Mouse (Mus musculus) liver, embryonic 14.5 days (tissue): ENCODE data around the gene Ift52. TPM values are rescaled to one million over a fixed set of nuclear protein-coding genes. Genes with fewer than 3 reads are reported as not detected.

Experiments
- ATAC-seq: fragments of 200-750 bp; cut with Nextera tagmentation; 2 replicates; pipeline ENCODE4 v1.8.0; 2017; ENCODE audit warnings: moderate number of reproducible peaks, mild to moderate bottlenecking, moderate library complexity; ENCODE audit not compliant: insufficient read depth
- DNase-seq, 3 experiments: peaks; one replicate each; pipeline ENCODE4 v3.0.0-alpha.2; 2012 to 2013; ENCODE audit warnings: low read depth in 3 of 3, low spot score in 3 of 3
- H3K27ac ChIP-seq: fragments of 300-500 bp; sonication (generic); 2 replicates; pipeline ENCODE4 v1.5.1; 2014; ENCODE audit warnings: moderate library complexity, mild to moderate bottlenecking, control low read depth, inconsistent platforms
- H3K27me3 ChIP-seq: fragments of 300-500 bp; sonication (generic); 2 replicates; pipeline ENCODE4 v1.6.1; 2014; ENCODE audit warnings: mild to moderate bottlenecking, low read length, moderate library complexity; ENCODE audit not compliant: control insufficient read depth, insufficient read depth
- H3K36me3 ChIP-seq: fragments of 300-500 bp; sonication (generic); replicated peaks from 2 replicates; pipeline ENCODE4 v1.6.1; 2014; ENCODE audit warnings: low read depth; ENCODE audit not compliant: control insufficient read depth, insufficient read depth
- H3K4me1 ChIP-seq, 2 experiments: fragments of 200-500 bp in 1 of 2; fragments of 300-500 bp in 1 of 2; sonication (generic) in 1 of 2; replicated peaks; 2 replicates each; pipeline ENCODE4 v1.6.1; 2012 to 2014; ENCODE audit warnings: antibody characterized with exemption in 1 of 2, inconsistent platforms in 1 of 2, low read length in 1 of 2; ENCODE audit not compliant: control insufficient read depth in 2 of 2, insufficient read depth in 2 of 2
- H3K4me2 ChIP-seq: fragments of 300-500 bp; sonication (generic); 2 replicates; pipeline ENCODE4 v1.6.1; 2014; ENCODE audit warnings: low read depth, mild to moderate bottlenecking, control low read depth, moderate library complexity
- H3K4me3 ChIP-seq, 2 experiments: fragments of 200-500 bp in 1 of 2; fragments of 300-500 bp in 1 of 2; sonication (generic) in 1 of 2; 2 replicates each; pipeline ENCODE4 v1.5.1; 2012 to 2014; ENCODE audit warnings: low read depth in 2 of 2, low read length in 2 of 2, mild to moderate bottlenecking in 2 of 2, control low read depth in 1 of 2, inconsistent platforms in 1 of 2, moderate library complexity in 1 of 2; ENCODE audit not compliant: insufficient read depth in 1 of 2
- H3K9ac ChIP-seq: fragments of 300-500 bp; sonication (generic); replicated peaks from 2 replicates; pipeline ENCODE4 v1.6.1; 2014; ENCODE audit warnings: mild to moderate bottlenecking, control low read depth, moderate library complexity
- H3K9me3 ChIP-seq: fragments of 300-500 bp; sonication (generic); 2 replicates; pipeline ENCODE4 v1.6.1; 2016; ENCODE audit warnings: low read length, mixed read lengths; ENCODE audit not compliant: control insufficient read depth
- CTCF ChIP-seq: IDR thresholded peaks from 2 replicates; pipeline ENCODE4 v1.5.1; 2016; ENCODE audit warnings: antibody characterized with exemption, low read depth, control low read depth
- EP300 ChIP-seq: IDR thresholded peaks from 2 replicates; pipeline ENCODE4 v1.6.1; 2016; ENCODE audit warnings: antibody characterized with exemption, low read depth
- WGBS: fragments of 180-500 bp; shearing (Covaris S2); extraction: QIAGEN DNeasy Blood & Tissue Kit; methylation state at CpG from one replicate; pipeline ENCODE4 v1.1.7; 2014; ENCODE audit not compliant: insufficient replicate concordance; 5-methylcytosine and 5-hydroxymethylcytosine counted together
- microRNA-seq: library from miRNA; unstranded; fragments of <30 nt; microRNA quantifications from one replicate; pipeline ENCODE4, GENCODE M21; 2016
- polyA plus RNA-seq, 2 experiments: library from polyadenylated mRNA; depleted of rRNA in 1 of 2; stranded (reverse) in 1 of 2; unstranded in 1 of 2; fragments of >200 nt; fragmentation: Nextera tagmentation in 1 of 2; extraction: Ambion mirVana in 1 of 2; gene quantifications; 2 replicates each; pipeline versions ENCODE4 v1.2.1 to v1.2.3; 2012 to 2014

The Ift52 gene
- polyA plus RNA-seq, 2 experiments = 10.9 to 15.6 TPM

- TF ChIP-seq CTCF (peak; percentile 65), EP300 (no peak)
- WGBS = 53% methylated on average over 5 of the region's 5 CpGs
- no peak overlapping the region for H3K9ac ChIP-seq
- ATAC-seq = no peak
- no peak overlapping the region for H3K27ac ChIP-seq
- no peak overlapping the region for H3K4me2 ChIP-seq
- no peaks in the 10 kb centered on the region for H3K36me3 ChIP-seq
- no peaks in the 10 kb centered on the region for H3K4me1 ChIP-seq
- no peak overlapping the region for H3K4me3 ChIP-seq
- no peak for DNase-seq
- no peaks in the 10 kb centered on the region for H3K27me3 ChIP-seq
- H3K9me3 ChIP-seq = no peaks in the 10 kb centered on the region
Measured at GRCm38 (mm10) chr2:163089475-163090123, 72.4 kb downstream of the Ift52 start.

- Histone ChIP-seq H3K4me3 (no peak overlapping the region), H3K36me3 (no peaks in the 10 kb centered on the region), H3K4me2 (no peak overlapping the region), H3K9ac (no peak overlapping the region), H3K4me1 (no peaks in the 10 kb centered on the region), H3K9me3 (no peaks in the 10 kb centered on the region), H3K27me3 (no peaks in the 10 kb centered on the region), H3K27ac (no peak overlapping the region)
- no peak for DNase-seq
- no peak for ATAC-seq
- no peak for TF ChIP-seq CTCF
- no peak for TF ChIP-seq EP300
- 75% methylated on average over 10 of the region's 10 CpGs for WGBS
Measured at GRCm38 (mm10) chr2:163094909-163095308, 77.8 kb downstream of the Ift52 start.

Small RNAs within 50 kb of the gene (microRNA-seq; reads per million reads assigned to microRNA genes)
- gene Gm22174 (not detected), gene Mir7003 (not detected)

Other genes with a start within 250 kb of the Ift52 start
- 72.5 and 113 TPM in 2 replicates for gene Srsf6, start 85.8 kb upstream of the Ift52 start, polyA plus RNA-seq (2012; rRNA removed)
- gene Srsf6, start 85.8 kb upstream of the Ift52 start, polyA plus RNA-seq (2014; fragmentation: Nextera tagmentation; extraction: Ambion mirVana) = 80.4 and 94.3 TPM in 2 replicates
- gene L3mbtl1, start 73.9 kb upstream of the Ift52 start, polyA plus RNA-seq (2012; rRNA removed) = 0.08 and 0.32 TPM in 2 replicates
- gene L3mbtl1, start 73.9 kb upstream of the Ift52 start, polyA plus RNA-seq (2014; fragmentation: Nextera tagmentation; extraction: Ambion mirVana) = 0.04 TPM in 1 of 2 replicates, not detected in the other
- gene Sgk2, start 30.0 kb upstream of the Ift52 start, polyA plus RNA-seq (2012; rRNA removed) = 1.9 and 2.1 TPM in 2 replicates
- gene Sgk2, start 30.0 kb upstream of the Ift52 start, polyA plus RNA-seq (2014; fragmentation: Nextera tagmentation; extraction: Ambion mirVana) = 3.6 and 4.0 TPM in 2 replicates
- 28.7 and 33.7 TPM in 2 replicates for gene Mybl2, start 37.3 kb downstream of the Ift52 start, polyA plus RNA-seq (2012; rRNA removed)
- 30.8 and 33.5 TPM in 2 replicates for gene Mybl2, start 37.3 kb downstream of the Ift52 start, polyA plus RNA-seq (2014; fragmentation: Nextera tagmentation; extraction: Ambion mirVana)
- gene Gtsf1l, start 70.5 kb downstream of the Ift52 start, polyA plus RNA-seq (2012; rRNA removed) = not detected in 2 replicates
- not detected in 2 replicates for gene Gtsf1l, start 70.5 kb downstream of the Ift52 start, polyA plus RNA-seq (2014; fragmentation: Nextera tagmentation; extraction: Ambion mirVana)
- gene Tox2, start 185.8 kb downstream of the Ift52 start, polyA plus RNA-seq (2012; rRNA removed) = 0.71 and 1.4 TPM in 2 replicates
- gene Tox2, start 185.8 kb downstream of the Ift52 start, polyA plus RNA-seq (2014; fragmentation: Nextera tagmentation; extraction: Ambion mirVana) = 0.25 and 0.45 TPM in 2 replicates